Mouse (Mus musculus): Measurements from ENCODE around the gene Galnt17. TPM values are rescaled to one million over a fixed set of nuclear protein-coding genes. Genes with fewer than 3 reads are reported as not detected.

The Galnt17 gene
- polyA plus RNA-seq, 1 experiment from 2014 or later = 3.6 TPM

DNA sequence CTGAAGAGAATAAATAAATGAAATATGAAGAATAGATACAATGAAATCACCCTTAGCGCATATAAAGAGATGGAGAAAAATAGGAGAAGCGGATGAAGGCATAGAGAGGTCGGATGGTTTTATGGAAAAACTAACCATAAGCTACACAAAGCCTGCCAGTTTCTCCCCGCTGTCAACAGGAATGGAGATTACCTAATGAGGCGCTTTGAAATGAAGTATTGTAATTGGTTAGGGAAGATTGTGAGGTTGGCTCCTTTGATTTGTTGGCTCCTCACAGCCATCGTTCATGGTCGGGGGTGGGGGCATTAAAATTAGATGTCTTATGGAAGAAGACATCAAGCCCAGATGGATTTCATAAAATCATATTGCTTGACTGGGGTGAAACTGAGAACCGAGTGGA is 329.0 kb downstream of the Galnt17 start:
- H3K9ac ChIP-seq (ENCODE audit: low read length) = no peak overlapping the region
- ATAC-seq (no peak), DNase-seq (ENCODE audit: low spot score) (peak; percentile 16)
- no peak overlapping the region for H3K27ac ChIP-seq (ENCODE audit: low read depth, low read length)
- WGBS = 77% methylated on average over 8 of the region's 8 CpGs
- H3K9me3 ChIP-seq (replicated peaks; ENCODE audit: control insufficient read depth, low read length) = 0 out of 2 replicates have a peak, but pooled peaks cover 3% of the 10 kb centered on the region
- no peaks in the 10 kb centered on the region for H3K27me3 ChIP-seq (replicated peaks; ENCODE audit: control insufficient read depth, insufficient read depth, low read length)
- H3K36me3 ChIP-seq (ENCODE audit: control insufficient read depth, insufficient read depth, low read length) = no peaks in the 10 kb centered on the region
- no peak overlapping the region for H3K4me3 ChIP-seq (ENCODE audit: low read depth, low read length)
- no peak overlapping the region for H3K4me2 ChIP-seq (ENCODE audit: low read length)
- H3K4me1 ChIP-seq (ENCODE audit: control insufficient read depth, insufficient read depth, low read length) = no peaks in the 10 kb centered on the region

DNA sequence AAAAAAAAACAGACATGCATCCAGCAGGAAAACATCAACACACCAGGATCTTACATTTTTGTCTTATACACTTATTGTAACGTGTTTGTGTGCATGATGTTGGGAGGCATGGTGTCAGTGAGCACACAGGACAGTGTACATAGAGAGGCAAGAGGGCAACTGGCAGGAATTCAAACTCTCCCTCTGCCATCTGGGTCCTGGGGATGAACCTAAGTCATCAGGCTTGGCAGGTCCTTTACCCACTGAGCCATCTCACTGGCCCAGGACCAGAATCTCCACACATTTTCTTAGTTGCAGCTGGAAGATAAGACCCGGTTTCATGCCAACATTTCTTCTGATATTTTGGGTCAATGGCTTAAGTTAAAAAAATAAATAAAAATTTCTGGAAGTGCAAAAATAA is 329.4 kb downstream of the Galnt17 start:
- Histone ChIP-seq H3K9ac (ENCODE audit: low read length) (no peak overlapping the region), H3K36me3 (ENCODE audit: control insufficient read depth, insufficient read depth, low read length) (no peaks in the 10 kb centered on the region), H3K9me3 (replicated peaks; ENCODE audit: control insufficient read depth, low read length) (0 out of 2 replicates have a peak, but pooled peaks cover 3% of the 10 kb centered on the region), H3K4me3 (ENCODE audit: low read depth, low read length) (no peak overlapping the region), H3K27ac (ENCODE audit: low read depth, low read length) (no peak overlapping the region), H3K27me3 (replicated peaks; ENCODE audit: control insufficient read depth, insufficient read depth, low read length) (no peaks in the 10 kb centered on the region), H3K4me2 (ENCODE audit: low read length) (no peak overlapping the region), H3K4me1 (ENCODE audit: control insufficient read depth, insufficient read depth, low read length) (no peaks in the 10 kb centered on the region)
- no peak for DNase-seq (ENCODE audit: low spot score)
- no peak for ATAC-seq
- WGBS = 77% methylated on average over 2 of the region's 2 CpGs

DNA sequence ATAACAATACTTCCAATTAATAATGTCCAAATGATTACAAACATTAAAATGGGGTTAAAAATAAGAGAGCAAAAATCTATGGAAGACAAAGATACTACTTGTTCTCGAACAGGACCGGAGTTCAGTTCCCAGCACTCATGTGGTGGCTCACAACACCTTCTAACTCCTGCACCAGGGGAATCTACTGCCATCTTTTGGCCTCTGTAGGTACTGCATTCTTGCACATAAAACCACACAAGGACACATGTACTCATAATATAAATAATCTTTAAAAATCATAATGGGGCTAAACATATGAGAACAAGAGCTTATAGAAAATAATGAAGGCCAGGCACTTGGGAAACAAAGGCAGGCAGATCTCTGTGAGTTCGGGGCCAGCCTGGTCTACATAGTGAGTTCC is 330.3 kb downstream of the Galnt17 start:
- H3K27ac ChIP-seq (ENCODE audit: low read depth, low read length) = no peak overlapping the region
- WGBS = 94% methylated on average over 3 of the region's 3 CpGs
- no peak for ATAC-seq

DNA sequence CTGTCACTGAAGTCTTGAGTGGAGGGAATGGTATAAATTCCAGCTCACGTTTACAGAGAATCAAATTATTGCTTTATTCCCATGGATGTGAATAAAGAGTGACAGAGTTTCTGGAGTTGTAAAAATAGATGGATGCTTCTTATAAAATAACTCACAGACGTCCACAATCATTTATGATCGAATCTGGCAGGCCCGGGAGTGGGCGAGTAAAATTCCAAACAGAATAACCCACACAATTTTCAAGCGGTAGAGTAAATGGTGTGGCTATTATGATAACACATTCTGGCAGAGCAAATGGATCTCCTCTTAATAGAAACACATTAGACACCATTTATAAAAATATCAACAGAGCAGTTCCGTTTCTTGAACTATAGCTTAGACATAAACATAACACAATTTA is 355.9 kb downstream of the Galnt17 start:
- Histone ChIP-seq H3K4me2 (ENCODE audit: low read length) (no peak overlapping the region), H3K4me1 (ENCODE audit: control insufficient read depth, insufficient read depth, low read length) (no peaks in the 10 kb centered on the region), H3K27ac (ENCODE audit: low read depth, low read length) (no peak overlapping the region), H3K27me3 (replicated peaks; ENCODE audit: control insufficient read depth, insufficient read depth, low read length) (no peaks in the 10 kb centered on the region), H3K9ac (ENCODE audit: low read length) (no peak overlapping the region), H3K4me3 (ENCODE audit: low read depth, low read length) (no peak overlapping the region), H3K36me3 (ENCODE audit: control insufficient read depth, insufficient read depth, low read length) (no peaks in the 10 kb centered on the region), H3K9me3 (replicated peaks; ENCODE audit: control insufficient read depth, low read length) (no peaks in the 10 kb centered on the region)
- no peak for ATAC-seq
- DNase-seq (ENCODE audit: low spot score) = no peak
- 91% methylated on average over 7 of the region's 7 CpGs for WGBS

More for the DNA sequence above, 330.3 kb downstream of the Galnt17 start:
- Histone ChIP-seq H3K4me3 (ENCODE audit: low read depth, low read length) (no peak overlapping the region), H3K4me1 (ENCODE audit: control insufficient read depth, insufficient read depth, low read length) (no peaks in the 10 kb centered on the region), H3K36me3 (ENCODE audit: control insufficient read depth, insufficient read depth, low read length) (no peaks in the 10 kb centered on the region), H3K4me2 (ENCODE audit: low read length) (no peak overlapping the region), H3K27me3 (replicated peaks; ENCODE audit: control insufficient read depth, insufficient read depth, low read length) (no peaks in the 10 kb centered on the region), H3K9me3 (replicated peaks; ENCODE audit: control insufficient read depth, low read length) (0 out of 2 replicates have a peak, but pooled peaks cover 3% of the 10 kb centered on the region), H3K9ac (ENCODE audit: low read length) (no peak overlapping the region)
- DNase-seq (ENCODE audit: low spot score) = no peak

DNA sequence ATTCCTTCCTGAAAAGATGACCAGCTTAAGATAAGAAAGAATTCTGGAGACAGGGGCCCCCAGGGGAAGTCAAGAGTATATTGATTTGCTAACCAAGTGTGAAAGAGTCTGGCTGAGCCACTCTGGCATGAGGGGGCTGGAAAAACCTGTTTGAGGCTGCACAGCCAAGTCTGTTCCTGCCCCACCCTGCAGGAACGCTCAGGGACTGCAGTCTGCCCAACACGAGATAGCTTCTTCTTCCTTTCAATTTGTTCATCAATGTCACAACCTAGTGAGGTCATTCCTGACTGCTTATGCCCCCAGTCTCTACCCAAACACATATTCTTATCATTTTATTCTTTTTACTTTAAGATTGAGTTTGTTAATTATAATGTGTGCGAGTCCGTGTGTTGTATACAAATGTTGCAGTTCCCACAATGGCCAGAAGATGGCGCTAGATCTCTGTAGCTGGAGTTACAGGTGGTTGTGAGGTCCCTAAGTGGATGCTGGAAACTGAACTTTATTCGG is 357.4 kb downstream of the Galnt17 start:
- no peaks in the 10 kb centered on the region for H3K36me3 ChIP-seq (ENCODE audit: control insufficient read depth, insufficient read depth, low read length)
- WGBS = 45% methylated on average over 6 of the region's 6 CpGs
- DNase-seq (ENCODE audit: low spot score) (no peak), ATAC-seq (no peak)
- H3K4me3 ChIP-seq (ENCODE audit: low read depth, low read length) = no peak overlapping the region
- no peak overlapping the region for H3K4me2 ChIP-seq (ENCODE audit: low read length)
- no peaks in the 10 kb centered on the region for H3K9me3 ChIP-seq (replicated peaks; ENCODE audit: control insufficient read depth, low read length)
- no peak overlapping the region for H3K9ac ChIP-seq (ENCODE audit: low read length)
- H3K27ac ChIP-seq (ENCODE audit: low read depth, low read length) = no peak overlapping the region
- H3K27me3 ChIP-seq (replicated peaks; ENCODE audit: control insufficient read depth, insufficient read depth, low read length) = no peaks in the 10 kb centered on the region
- no peaks in the 10 kb centered on the region for H3K4me1 ChIP-seq (ENCODE audit: control insufficient read depth, insufficient read depth, low read length)

DNA sequence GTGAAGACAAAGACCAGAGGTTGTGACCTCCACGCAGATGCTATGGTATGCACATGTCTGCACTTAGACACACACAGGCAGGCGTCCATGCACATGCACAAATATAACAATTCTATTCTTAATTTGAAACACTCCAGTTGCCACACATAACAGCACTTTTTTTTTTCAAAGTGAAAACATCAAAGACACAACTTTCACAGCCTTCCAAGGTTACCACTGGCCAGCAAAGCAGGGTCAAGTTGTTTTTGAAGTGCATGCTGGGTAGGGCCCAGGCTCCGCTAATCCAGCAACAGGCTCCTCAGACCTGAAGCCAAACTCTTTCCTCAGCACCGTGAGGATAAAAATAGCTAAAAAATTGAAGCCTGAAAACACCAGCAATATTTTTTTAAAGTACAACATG is 357.9 kb downstream of the Galnt17 start:
- DNase-seq (ENCODE audit: low spot score) (peak; percentile 17), ATAC-seq (no peak)
- no peak overlapping the region for H3K4me2 ChIP-seq (ENCODE audit: low read length)
- 57% methylated on average over 4 of the region's 4 CpGs for WGBS
- no peak overlapping the region for H3K27ac ChIP-seq (ENCODE audit: low read depth, low read length)
- H3K27me3 ChIP-seq (replicated peaks; ENCODE audit: control insufficient read depth, insufficient read depth, low read length) = no peaks in the 10 kb centered on the region
- no peak overlapping the region for H3K9ac ChIP-seq (ENCODE audit: low read length)
- H3K4me3 ChIP-seq (ENCODE audit: low read depth, low read length) = no peak overlapping the region
- no peaks in the 10 kb centered on the region for H3K4me1 ChIP-seq (ENCODE audit: control insufficient read depth, insufficient read depth, low read length)
- H3K36me3 ChIP-seq (ENCODE audit: control insufficient read depth, insufficient read depth, low read length) = no peaks in the 10 kb centered on the region
- no peaks in the 10 kb centered on the region for H3K9me3 ChIP-seq (replicated peaks; ENCODE audit: control insufficient read depth, low read length)

DNA sequence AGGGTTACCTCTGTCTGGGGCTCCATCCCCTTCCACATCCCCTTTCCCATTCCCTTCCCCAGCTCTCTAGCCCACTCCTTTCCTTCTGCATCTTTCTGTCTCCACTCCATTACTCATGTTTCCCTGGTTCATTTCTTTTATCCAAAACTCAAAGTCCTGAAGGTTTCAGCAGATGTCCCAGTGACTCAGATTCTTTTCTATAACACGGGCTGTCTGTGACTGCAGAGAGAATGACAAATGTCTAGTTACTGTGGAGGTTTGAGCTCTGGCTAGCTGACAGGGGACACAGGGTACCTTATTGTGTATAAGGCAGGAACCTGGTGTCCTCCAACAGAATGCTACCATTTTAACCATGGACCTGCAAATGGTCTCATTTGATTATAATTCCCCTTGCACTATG is 358.6 kb downstream of the Galnt17 start:
- H3K9me3 ChIP-seq (replicated peaks; ENCODE audit: control insufficient read depth, low read length) = no peaks in the 10 kb centered on the region
- H3K4me1 ChIP-seq (ENCODE audit: control insufficient read depth, insufficient read depth, low read length) = no peaks in the 10 kb centered on the region
- ATAC-seq (no peak), DNase-seq (ENCODE audit: low spot score) (no peak)
- no peak overlapping the region for H3K4me2 ChIP-seq (ENCODE audit: low read length)
- no peaks in the 10 kb centered on the region for H3K27me3 ChIP-seq (replicated peaks; ENCODE audit: control insufficient read depth, insufficient read depth, low read length)
- WGBS = 62% methylated on average over 1 of the region's 1 CpGs
- H3K27ac ChIP-seq (ENCODE audit: low read depth, low read length) = no peak overlapping the region
- H3K9ac ChIP-seq (ENCODE audit: low read length) = no peak overlapping the region
- H3K4me3 ChIP-seq (ENCODE audit: low read depth, low read length) = no peak overlapping the region
- no peaks in the 10 kb centered on the region for H3K36me3 ChIP-seq (ENCODE audit: control insufficient read depth, insufficient read depth, low read length)

DNA sequence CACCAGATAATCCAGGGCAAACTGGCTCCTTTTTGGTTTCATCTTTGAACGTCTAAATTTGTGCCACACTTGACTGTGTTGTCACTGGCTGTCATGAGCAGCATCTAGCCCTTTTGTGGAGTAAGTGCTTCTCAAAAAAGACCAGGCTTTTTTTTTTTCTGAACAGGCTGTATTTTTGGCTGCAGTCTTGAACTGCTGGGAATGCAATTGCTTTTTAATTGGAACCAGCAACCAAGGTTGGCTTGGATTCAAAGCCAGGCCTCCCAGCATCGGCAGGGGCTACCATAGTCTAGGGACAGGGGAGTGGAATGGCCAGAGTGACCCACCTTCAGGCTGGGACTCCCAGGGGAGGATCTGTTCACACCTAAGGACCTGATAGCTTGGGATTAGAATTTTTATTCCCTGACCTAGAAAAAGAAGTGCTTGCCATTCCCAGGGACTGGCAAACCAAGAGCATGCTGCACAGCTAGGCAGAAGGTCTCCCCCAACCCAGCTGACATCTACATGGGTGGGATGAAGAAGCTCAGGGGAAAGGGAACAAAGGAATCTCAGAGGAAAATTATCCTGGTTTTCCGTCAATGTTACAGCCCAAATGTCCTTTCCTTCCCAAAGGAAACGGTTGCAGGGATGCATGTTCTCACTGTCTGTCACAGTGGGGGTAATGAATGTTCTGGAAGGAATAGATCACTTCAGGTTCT is 369.2 kb downstream of the Galnt17 start:
- Histone ChIP-seq H3K4me3 (ENCODE audit: low read depth, low read length) (no peak overlapping the region), H3K27ac (ENCODE audit: low read depth, low read length) (peak overlapping the region; percentile 87), H3K4me2 (ENCODE audit: low read length) (no peak overlapping the region), H3K4me1 (ENCODE audit: control insufficient read depth, insufficient read depth, low read length) (peaks cover 15% of the 10 kb centered on the region), H3K27me3 (replicated peaks; ENCODE audit: control insufficient read depth, insufficient read depth, low read length) (no peaks in the 10 kb centered on the region), H3K9me3 (replicated peaks; ENCODE audit: control insufficient read depth, low read length) (no peaks in the 10 kb centered on the region), H3K36me3 (ENCODE audit: control insufficient read depth, insufficient read depth, low read length) (no peaks in the 10 kb centered on the region), H3K9ac (ENCODE audit: low read length) (no peak overlapping the region)
- DNase-seq (ENCODE audit: low spot score) (peak; percentile 92), ATAC-seq (peak; percentile 80)
- 9% methylated on average over 4 of the region's 4 CpGs for WGBS

DNA sequence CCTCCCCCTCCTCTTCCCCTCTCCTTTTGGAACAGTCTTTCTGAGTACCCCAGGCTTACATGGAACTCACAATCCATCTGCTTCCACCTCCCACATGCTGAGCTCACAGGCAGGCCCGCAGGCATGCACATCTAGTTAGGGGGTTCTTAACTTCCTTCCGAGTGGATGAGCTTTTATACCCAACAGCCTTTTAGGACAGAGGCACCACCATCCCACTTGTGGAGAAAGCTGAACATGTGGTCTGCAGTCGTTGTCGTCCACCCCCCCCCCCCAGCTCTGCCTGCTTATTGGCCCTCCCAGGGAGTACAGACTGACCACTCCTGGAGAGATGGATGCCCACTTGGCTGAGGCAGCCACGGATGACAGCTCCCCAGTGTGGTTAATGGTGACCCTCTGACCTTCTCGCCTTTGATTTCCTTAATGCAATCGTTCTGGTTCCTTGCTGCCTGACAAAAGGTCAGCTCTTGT is 370.0 kb downstream of the Galnt17 start:
- Histone ChIP-seq H3K36me3 (ENCODE audit: control insufficient read depth, insufficient read depth, low read length) (no peaks in the 10 kb centered on the region), H3K9me3 (replicated peaks; ENCODE audit: control insufficient read depth, low read length) (no peaks in the 10 kb centered on the region), H3K4me3 (ENCODE audit: low read depth, low read length) (no peak overlapping the region), H3K4me1 (ENCODE audit: control insufficient read depth, insufficient read depth, low read length) (peaks cover 15% of the 10 kb centered on the region), H3K9ac (ENCODE audit: low read length) (no peak overlapping the region), H3K27me3 (replicated peaks; ENCODE audit: control insufficient read depth, insufficient read depth, low read length) (no peaks in the 10 kb centered on the region), H3K27ac (ENCODE audit: low read depth, low read length) (peak overlapping the region; percentile 90), H3K4me2 (ENCODE audit: low read length) (no peak overlapping the region)
- ATAC-seq = peak; percentile 72
- WGBS = 2% methylated on average over 7 of the region's 7 CpGs
- peak; percentile 72 for DNase-seq (ENCODE audit: low spot score)
